Mouse (Mus musculus) c-Kit-negative CD71-positive TER-119-positive erythroid progenitor cells, embryonic 14.5 days (primary cell): ENCODE results near the gene Ccpg1os.

ENCODE experiments used
- DNase-seq: peaks from one replicate; pipeline ENCODE4 v3.0.0-alpha.2; 2013; ENCODE audit warnings: low read depth, low spot score

The Ccpg1os gene

GRCm38 (mm10) chr9:72983066-72983465 is 2.1 kb downstream of the Ccpg1os start:
- DNase-seq = no peak

GRCm38 (mm10) chr9:72975242-72975641 is 9.9 kb downstream of the Ccpg1os start:
- no peak for DNase-seq

GRCm38 (mm10) chr9:72974734-72975133 is 10.4 kb downstream of the Ccpg1os start:
- no peak for DNase-seq

GRCm38 (mm10) chr9:72972984-72973383 is 12.2 kb downstream of the Ccpg1os start:
- no peak for DNase-seq

GRCm38 (mm10) chr9:72972435-72972834 is 12.7 kb downstream of the Ccpg1os start:
- DNase-seq = no peak

- DNase-seq = no peak
These were observed 15.3 kb downstream of the Ccpg1os start for GRCm38 (mm10) chr9:72969874-72970273.

- DNase-seq = no peak
These were observed 16.7 kb downstream of the Ccpg1os start for GRCm38 (mm10) chr9:72968349-72969061.

GRCm38 (mm10) chr9:72961959-72962358 is 23.2 kb downstream of the Ccpg1os start:
- no peak for DNase-seq

- no peak for DNase-seq
These were observed 23.8 kb downstream of the Ccpg1os start for GRCm38 (mm10) chr9:72961346-72961745.

- no peak for DNase-seq
These were observed 26.4 kb downstream of the Ccpg1os start, which contains the start of the genes Dyx1c1 and Gm44503 for GRCm38 (mm10) chr9:72958521-72959450. Gene Dyx1c1 (plus strand): TSS chr9:72958785. Gene Gm44503 (plus strand): TSS chr9:72958852.

- DNase-seq = no peak
These were observed 29.6 kb downstream of the Ccpg1os start for GRCm38 (mm10) chr9:72955546-72955945.

GRCm38 (mm10) chr9:72954746-72955145 is 30.4 kb downstream of the Ccpg1os start:
- no peak for DNase-seq

- DNase-seq = no peak
These were observed 35.6 kb downstream of the Ccpg1os start for GRCm38 (mm10) chr9:72949572-72949971.

- DNase-seq = no peak
These were observed 38.2 kb downstream of the Ccpg1os start for GRCm38 (mm10) chr9:72947010-72947409.

GRCm38 (mm10) chr9:72944286-72944685 is 40.9 kb downstream of the Ccpg1os start:
- no peak for DNase-seq

- DNase-seq = no peak
These were observed 41.8 kb downstream of the Ccpg1os start for GRCm38 (mm10) chr9:72943424-72943823.

GRCm38 (mm10) chr9:72936301-72936700 is 48.9 kb downstream of the Ccpg1os start:
- DNase-seq = no peak

- DNase-seq = no peak
These were observed 49.9 kb downstream of the Ccpg1os start for GRCm38 (mm10) chr9:72935309-72935708.

- no peak for DNase-seq
These were observed 53.9 kb downstream of the Ccpg1os start for GRCm38 (mm10) chr9:72931166-72931790.
